Mouse (Mus musculus) T-cell, adult 2 months (primary cell): Measurements from ENCODE around the gene Uqcc3.
"Not testable (repeated sequence)": the region's sequence is repeated elsewhere in the genome, so short reads cannot be mapped to it uniquely, and the experiment has no call there.

Experiments
- DNase-seq: peaks from one replicate; pipeline ENCODE4 v3.0.0; 2022; ENCODE audit warnings: low spot score

Gene Uqcc3

DNA sequence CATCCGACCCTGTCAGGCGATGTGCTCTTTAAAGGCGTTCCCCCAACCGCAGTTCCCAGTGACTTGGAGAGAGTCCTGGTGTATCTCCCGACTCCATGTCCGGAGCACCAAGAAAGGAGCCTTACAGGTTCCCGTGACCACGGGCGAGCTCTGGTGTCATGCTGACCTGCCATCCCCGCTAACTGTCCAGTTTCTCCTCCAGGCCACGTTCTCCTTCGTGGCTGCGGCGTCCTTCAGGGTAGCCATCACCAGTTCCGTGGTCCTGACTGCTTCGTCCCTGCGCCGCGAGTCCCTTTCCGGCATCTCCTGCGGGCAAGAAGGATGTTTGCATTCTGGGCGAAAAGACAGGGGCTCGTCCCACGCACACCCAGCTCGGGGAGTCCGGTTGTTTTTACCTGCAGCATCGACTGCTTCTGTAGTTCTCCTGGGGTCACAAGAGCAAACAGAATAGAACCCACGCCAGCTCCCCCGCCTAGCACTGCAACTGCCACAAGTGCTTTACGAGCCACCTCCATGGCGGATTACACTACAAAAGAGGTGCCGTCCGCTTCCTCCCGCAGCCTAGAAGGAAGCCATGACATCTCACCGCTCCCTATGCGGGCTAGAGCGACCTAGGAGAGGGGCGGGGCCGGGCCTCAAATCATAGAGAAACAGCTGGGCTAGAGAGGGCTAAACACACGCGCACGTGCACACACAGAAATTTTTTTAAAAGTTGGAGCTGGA is at the start of gene Uqcc3:
TSS of gene Uqcc3 (minus strand) at position 613 of the 723 bp plus-strand sequence.
- DNase-seq, result peak; percentile 93

DNA sequence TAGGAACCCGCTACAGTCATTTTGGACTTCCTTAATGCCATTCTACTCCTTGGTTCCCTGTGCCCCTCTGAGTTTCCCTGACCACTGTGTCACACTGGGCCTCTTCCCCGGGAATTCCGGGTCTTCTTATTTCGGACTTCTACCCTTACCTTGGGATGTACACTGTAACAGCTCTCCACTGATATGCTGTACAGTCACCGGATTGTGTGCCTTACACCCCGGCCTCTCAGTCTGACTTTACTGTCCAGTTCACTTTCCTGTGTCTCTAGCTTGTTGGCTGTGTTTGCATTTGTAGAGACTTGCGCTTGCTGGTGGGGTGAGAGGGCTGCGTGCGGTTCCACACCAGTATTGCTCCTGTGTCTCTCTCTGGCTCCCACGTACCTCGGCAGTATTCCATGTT is 49.4 kb upstream of the Uqcc3 start:
- DNase-seq, result no peak

DNA sequence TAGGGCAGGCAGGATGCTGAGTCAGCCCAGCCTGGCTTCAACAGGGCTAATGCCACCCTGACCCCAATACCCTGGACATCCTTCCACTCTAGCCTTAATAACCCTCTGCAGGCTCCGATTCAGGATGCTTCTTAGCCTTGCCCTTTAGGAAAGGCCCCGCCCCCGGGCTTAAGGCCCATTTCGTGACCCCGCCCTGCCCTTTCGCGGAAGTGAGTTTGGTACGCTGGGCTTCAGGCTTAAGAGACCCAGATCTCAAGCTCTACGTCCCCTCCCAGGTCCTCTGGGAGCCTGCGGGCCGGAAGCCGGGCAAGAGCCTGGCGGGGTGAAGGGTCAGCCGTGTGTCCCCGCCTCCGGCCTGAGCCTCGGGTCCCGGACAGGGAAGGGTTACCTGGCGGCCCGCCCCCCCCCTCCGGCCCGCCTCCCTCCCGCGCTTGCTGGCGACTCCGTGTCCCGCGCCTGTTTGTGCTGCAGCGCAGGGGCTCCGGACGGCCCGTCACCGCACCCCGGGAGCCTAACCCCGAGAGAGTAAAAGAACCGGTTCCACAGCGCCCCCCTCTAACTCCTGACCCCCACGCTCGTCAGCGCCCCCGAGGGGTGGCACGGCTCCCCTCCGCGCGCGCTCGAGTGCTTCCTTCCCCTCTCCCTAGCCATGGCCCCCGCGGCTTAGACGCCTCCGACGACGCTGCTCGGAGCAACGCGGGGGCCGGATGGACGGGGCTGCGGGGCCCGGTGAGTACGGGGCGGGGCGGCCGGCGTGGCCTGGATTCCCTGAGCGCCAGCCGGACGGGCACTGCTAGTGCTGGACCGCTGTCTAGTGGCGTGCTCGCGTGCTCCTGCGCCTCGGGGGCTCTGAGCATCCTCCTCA is 48.7 kb upstream of the Uqcc3 start, which contains the start of the genes Rom1 and Eml3:
TSS of gene Rom1 (minus strand) at position 133 of the 865 bp plus-strand sequence.
TSS of gene Eml3 (plus strand) at position 329 of the 865 bp plus-strand sequence.
- DNase-seq, result peak; percentile 81

DNA sequence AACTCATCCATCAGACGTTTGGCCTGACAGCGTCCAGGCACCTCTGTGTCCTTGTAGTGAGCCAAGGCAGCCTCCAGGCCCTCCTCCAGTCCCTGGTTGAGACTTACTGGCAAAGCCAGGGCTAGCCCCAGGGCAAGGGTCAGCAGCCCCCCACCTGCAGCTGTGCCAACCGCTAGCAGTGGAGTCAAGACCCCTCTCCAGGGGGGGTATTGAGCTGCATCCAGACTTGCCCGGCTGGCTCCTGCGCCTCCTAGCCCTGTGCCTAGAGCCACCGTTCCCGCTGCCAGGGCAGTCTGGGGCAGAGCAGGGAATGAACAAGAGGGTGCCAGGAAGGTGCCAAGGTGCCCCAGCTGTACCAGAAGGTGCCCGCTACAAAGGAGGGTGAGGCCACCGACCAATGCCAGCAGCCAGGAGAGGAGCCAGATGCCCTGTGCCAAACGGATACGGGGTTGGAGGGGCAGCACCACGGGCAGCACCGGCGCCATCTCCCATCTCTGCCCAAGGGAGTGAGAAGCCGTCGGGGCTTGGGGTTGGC is 48.0 kb upstream of the Uqcc3 start:
- no peak for DNase-seq

DNA sequence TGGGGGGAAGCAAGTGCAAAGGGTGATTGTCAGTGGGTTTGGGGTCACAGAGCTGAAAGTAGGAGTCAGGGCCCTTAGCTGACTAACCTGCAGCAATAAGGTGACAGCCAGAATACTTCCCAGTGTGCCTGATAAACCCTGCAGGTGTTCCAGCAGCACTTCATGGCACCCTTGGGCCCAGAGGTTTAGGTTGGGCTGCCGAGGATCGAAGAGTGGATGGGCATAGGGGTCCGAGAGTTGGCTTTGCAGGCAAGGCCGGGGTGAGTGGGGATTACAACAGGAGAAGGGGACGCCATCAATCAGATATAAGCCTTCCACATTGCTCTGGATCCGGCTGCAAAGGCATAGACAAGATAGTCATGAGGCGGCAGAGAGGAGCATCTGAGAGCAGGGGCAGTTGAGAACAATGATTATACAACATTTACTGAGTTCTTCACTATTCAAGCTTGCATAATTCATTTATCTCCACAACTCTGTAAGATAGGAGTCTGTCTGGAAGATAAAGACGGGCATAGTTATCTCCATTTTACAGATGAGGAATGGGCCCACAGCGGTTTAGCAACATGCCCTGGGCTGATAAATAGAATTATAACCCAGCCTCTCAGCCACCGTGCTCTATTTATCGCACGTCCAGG is 47.3 kb upstream of the Uqcc3 start:
- no peak for DNase-seq

DNA sequence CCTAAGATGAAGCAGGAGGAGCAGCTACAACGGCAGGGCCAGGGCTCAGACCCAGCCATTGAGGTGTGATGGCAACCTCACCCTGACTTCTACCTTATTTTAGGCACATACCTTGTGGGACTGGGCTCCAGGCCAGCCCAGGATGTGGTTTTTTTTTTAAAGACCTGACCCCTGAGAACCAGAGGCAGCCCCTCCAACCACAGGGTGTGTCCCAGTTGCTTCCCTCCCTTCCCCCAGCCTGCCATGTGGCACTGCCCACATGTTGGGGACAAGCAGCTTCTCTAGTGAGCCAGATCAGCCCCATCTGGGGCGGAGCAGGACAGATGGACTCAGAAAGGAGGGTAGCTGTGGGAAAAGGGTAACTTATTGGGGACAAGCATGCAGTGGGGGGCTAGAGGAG is 46.0 kb upstream of the Uqcc3 start:
- DNase-seq, result peak; percentile 34

DNA sequence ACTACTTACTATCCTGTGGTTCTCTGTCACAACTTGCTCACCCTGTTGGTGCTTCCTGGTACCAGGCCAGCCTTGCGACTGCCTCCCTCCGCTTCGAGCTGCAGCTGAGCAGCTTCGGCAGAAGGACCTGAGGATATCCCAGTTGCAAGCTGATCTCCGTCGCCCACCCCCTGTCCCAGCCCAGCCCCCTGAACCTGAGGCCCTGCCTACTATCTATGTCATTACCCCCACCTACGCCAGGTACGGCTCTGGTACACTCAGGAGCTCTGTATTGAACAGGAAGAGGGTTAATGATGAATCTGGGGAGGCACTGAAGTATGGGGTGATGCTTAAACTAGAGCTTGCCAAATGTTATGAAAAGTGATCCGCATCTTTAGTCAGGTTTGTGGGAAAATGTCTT is 41.0 kb upstream of the Uqcc3 start:
- no peak for DNase-seq

DNA sequence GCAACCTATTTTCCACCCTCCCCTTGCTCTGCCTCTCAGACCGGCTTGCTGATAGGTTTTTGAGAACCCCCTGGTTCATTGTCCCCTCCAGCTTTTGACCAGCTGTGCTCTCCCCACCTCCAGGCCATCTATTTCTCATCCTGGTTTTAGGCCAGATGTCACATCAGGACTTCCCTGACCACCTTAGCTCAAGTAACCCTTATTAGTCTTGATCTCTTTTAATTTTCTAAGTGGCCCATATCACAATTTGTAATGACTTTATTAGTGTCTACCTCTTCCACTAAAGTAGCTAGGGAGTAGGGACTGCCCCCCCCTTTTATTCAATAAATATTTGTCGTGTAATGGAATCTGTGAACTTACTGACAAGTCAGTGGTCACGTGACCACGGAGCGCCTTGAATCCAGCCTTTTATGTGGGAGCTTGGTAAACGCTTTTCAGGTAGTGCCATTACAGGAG is 40.1 kb upstream of the Uqcc3 start:
- DNase-seq, result peak; percentile 25

DNA sequence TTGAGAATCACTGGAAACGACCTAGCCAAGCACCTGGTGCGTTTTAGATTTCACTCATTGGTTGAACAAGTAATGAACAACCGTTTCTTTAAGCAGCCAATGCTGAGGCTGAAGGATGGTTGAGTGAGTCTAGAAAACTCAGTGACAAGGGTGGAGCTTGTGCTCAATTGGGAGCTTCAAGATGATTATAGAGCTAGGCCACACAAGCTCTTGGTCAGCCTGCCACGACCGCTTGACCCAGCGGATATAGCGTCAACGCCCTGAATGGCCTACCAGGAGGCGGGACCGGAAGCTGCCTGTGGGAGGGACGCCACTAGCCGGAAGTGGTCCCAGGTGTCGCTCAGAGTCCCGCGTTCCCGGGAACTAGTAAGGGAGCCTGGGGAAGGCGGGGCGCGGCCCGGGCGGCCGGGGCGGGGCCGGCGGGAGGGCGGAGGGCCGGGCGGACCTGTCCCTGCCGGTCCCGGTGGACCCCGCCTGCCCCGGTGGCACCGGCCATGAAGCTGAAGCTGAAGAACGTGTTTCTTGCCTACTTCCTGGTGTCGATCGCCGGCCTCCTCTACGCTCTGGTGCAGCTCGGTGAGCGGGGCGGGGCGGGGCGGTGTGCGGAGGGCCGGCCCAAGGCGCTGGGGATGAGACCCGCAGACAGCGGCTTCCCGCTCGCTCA is 39.5 kb upstream of the Uqcc3 start, which contains the start of gene B3gat3:
TSS of gene B3gat3 (plus strand) at position 302 of the 664 bp plus-strand sequence.
- DNase-seq, result peak; percentile 76

DNA sequence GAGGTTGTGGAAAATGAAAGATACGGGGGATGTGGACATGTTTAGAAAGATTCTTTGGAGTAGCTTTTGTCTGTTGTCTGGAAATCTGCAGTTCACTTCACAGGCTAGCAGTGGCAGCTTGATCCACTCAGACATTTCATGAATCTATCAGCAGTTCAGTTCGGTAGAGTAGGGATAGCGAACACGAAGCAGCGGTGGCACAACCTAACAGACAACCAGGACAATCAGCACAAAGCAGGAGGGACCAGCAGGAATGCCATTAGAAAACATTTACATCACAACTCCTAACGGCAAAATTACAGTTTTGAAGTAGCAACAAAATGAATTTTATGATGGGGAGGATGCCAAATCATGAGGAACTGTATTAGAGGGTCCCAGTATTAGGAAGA is 39.0 kb upstream of the Uqcc3 start:
- DNase-seq, result no peak

DNA sequence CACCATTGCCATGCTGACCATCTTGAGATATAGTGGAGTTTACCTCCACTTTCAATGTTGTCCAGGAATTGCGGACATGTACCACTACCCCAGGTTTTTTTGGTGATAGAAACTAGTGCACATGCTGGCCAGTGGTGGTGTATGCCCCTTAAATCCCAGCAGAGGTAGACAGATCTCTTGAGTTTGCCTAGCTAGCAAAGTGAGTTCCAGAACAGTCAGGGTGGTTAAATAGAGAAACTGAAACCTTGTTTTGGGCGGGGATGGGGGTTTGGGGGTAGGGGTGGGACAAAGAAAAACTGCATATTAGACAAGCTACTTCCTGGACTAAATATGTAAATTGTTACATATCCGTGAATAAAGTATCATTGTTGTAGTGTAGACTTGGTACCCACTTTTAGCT is 38.3 kb upstream of the Uqcc3 start:
- DNase-seq, result no peak

DNA sequence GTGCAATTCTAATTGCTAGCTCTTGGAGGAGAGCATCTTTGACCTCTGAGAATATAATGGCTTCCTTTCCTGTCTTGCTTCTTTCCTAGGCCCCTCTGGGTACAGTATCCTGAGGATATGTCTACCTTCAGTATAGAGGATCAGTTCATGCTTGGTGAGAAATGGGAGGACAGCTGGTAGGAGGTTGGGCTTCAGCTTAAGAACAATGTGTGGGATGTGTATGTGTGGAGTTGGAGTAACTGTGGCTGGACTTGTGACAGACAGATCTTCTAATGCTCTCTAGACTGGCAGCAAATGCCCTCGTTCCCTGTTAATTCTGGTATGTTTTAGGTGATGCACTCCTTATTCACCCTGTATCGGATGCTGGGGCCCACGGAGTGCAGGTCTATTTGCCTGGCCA is 33.5 kb upstream of the Uqcc3 start:
- no peak for DNase-seq

DNA sequence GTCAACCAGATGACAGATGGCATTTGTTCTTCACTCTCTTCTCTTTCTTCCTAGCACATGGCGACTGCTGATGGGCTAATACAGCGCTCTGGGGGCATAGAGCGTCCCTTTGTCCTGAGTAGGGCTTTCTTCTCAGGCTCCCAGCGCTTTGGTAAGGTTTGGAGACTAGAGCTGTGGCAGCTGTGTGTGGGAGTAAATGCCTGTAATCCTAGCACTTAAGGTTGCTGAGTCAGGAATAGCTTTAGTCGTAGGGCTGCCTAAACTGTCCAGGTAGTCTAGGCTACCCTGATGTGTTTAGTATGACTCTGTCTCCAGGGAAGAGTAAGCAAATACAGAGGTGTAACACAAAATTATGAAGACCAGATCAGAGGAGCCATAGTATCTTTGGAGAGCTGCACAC is 31.1 kb upstream of the Uqcc3 start:
- DNase-seq, result no peak

DNA sequence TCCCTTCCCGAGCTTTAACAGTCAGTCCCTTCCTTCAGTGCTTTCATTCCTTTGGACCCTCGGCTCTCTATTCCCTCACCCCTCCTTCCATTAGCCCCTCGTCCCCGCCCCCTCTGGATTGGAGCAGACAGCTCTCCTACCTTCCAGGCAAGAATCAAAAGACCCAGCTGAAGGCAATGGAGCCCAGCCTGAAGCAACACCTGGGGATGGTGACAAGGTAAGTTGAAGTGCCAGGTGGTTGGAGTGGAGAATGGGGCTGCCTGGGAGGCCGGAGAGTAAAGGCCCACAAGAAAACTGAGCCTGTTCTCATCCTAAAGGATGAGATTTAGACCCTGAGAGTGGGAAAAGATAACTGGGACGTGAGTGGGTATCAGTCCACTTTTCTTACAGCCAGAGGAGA is 27.8 kb upstream of the Uqcc3 start:
- no peak for DNase-seq

DNA sequence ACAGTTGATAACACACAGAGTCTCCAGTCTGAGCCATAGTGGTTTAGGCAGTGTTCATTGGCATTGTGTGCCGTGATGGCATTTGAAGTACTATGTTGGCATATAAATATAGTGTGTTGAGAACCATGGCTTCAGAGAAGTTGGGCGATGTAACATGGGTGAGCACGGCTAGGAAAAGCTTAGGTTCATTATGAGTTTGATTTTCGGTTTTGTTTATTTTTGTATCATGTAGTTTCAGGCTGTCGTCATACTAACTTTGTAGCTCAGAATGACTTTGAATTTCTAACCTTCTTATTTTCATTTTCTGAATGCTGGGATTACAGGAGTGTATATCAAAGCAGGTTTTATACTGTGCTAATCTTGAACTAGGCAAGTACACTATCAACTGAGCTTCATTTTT is 22.7 kb upstream of the Uqcc3 start:
- DNase-seq, result no peak

DNA sequence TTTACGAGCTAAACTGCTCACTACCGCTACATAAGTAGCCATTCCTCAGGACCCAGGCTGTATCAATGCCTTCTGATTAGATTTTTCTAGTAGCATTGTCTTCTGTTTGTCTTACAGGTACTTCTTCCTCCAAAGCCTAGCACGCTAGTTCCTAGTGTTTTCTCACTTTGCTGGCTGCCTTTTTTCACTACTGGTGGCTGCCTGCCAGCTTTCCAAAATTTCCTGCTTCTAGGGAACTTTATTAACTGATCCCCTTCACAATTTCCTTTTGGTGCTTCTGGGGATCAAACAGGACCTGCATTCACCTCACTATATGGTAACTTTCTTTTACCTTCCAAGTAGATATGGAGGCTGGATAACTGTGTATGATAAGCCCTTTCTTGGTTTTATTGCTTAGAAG is 18.4 kb upstream of the Uqcc3 start:
- no peak for DNase-seq

DNA sequence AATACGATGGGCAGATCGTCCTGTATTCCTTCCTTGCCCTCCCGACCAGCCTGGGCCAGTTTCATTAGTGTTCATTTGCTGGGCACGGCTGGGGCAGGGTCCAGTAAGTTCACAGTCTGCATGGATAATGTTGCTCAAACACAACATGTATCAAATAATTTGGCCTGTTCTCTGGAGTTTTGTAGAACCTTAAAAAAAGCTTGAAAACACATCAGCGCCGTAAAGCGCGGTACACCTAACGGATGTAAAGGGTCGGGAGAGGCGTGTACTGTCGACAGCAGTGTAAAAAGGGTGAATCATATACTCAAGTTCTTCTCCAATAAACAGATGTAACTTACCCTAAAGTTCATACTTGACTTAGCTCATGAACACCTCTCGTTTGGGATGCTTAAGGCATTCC is 17.9 kb upstream of the Uqcc3 start:
- peak; percentile 22 for DNase-seq

DNA sequence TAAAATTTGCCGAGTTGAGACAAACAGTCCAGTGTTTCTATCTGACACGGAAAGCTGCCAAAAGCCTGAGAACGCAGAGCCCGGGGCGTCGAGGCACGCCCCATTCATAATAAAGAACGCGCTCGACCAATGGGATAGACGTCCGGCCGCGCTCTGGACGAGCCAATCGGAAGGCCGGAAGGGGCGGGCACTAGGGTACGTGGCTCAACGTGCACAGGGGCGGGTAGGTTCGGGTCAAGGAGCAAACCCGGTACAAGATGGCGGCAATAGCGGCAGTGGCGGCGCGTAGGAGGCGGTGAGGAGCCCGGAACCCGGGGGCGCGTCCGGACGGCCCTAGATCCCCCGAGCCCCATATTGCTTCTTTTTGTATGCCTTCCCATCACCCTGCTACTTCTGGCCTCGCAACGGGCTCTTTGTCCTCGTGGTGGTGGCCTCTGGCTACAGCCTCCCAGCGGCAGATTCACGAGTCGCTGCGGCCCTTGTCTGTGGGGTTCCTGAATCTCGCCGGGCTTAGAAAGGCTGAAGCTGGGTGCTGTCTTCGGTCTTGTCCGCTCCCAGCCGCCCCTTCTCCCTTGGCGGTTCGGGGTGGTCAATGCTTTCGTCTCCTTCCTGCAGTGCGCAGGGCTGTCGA is 17.3 kb upstream of the Uqcc3 start, which contains the start of gene Ganab:
TSS of gene Ganab (plus strand) at position 207 of the 631 bp plus-strand sequence.
- peak; percentile 96 for DNase-seq

DNA sequence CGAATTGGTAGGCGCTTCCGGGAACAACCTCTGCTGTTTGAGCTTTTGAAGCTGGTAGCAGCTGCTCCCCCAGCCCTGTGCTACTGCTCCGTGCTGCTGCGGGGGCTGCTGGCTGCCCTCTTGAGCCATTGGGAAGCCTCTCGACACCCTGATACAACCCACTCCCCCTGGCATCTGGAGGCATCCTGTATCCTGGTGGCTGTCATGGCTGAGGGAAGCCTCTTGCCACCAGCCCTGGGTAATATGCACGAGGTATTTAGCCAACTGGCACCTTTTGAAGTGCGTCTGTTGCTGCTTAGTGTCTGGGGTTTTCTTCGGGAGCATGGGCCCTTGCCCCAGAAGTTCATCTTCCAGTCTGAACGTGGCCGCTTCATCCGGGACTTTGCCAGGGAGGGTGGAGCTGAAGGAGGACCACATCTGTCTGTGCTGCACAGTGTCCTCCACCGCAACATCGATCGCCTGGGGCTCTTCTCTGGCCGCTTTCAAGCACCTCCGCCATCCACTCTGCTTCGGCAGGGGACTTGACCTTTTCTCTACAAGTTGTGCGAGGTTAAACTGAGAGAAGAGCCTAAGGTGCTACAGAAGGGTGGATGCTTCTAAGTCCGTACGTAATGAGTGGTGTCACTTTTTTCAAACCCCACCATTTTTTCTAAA is 16.6 kb upstream of the Uqcc3 start:
- DNase-seq, result peak; percentile 4

DNA sequence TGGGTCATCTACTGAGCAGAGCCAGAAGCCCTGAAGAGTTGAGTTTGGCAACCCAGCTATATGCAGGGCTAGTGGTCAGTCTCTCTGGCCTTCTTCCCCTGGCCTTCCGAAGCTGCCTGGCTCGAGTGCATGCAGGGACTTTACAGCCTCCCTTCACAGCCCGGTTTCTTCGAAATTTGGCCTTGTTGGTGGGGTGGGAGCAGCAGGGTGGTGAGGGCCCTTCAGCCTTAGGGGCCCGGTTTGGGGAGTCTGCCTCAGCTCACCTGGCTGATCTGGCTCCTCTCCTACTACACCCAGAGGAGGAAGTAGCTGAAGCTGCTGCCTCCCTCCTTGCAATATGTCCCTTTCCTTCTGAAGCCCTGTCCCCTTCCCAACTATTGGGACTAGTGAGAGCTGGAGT is 15.5 kb upstream of the Uqcc3 start:
- DNase-seq, result not testable (repeated sequence)
